Mouse (Mus musculus): ENCODE measurements at regions not wholly inside any gene's neighbourhood (a gene's known extent, or its start where the extent isn't known, plus 50 kb on each side); places are given as distances from the start of the nearest gene placed in this dataset.

GRCm38 (mm10) chr6:126481257-126481656 lies 54.0 kb downstream of the Kcna5 start:
- TF ChIP-seq CTCF (IDR thresholded peaks at IDR 0.05; ENCODE audit: borderline replicate concordance, extremely low read depth, insufficient read depth, insufficient read length) (peak; percentile 42; the same call in 1 of the 2 replicates), POLR2A (IDR thresholded peaks at IDR 0.05; ENCODE audit: borderline replicate concordance, extremely low read depth, insufficient read depth, insufficient read length, poor library complexity, severe bottlenecking) (no peak)
